Mouse (Mus musculus): ENCODE data around the gene Thbs3. TPM values are rescaled to one million over a fixed set of nuclear protein-coding genes. Genes with fewer than 3 reads are reported as not detected.

The Thbs3 gene
- polyA plus RNA-seq, 1 experiment from 2014 or later = 82.2 TPM

DNA sequence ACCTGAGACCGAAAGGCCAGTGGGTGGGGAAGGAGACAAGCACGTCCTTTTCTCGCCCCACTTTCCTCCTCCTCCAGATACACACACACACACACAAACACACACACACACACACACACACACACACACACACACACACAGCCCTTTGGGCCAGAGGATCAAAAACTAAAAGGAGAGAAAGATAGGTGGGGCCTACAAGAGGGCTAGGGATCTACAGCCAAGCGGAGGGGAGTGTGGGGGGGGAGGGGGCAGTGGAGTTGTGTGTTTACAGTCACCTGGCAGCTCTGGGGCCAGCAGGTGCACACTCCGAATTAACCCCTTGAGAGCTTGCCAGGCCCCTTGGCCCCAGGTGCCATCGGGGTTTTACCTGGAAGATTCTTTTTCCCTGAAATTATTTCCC is 17.6 kb downstream of the Thbs3 start:
- DNase-seq (ENCODE audit: low spot score) = no peak
- H3K4me1 ChIP-seq = peaks cover 26% of the 10 kb centered on the region
- H3K27ac ChIP-seq (replicated peaks) = no peak overlapping the region
- 73% methylated on average over 6 of the region's 6 CpGs for WGBS
- H3K36me3 ChIP-seq = peaks cover 49% of the 10 kb centered on the region
- H3K9me3 ChIP-seq (replicated peaks) = no peaks in the 10 kb centered on the region
- H3K4me3 ChIP-seq = no peak overlapping the region
- H3K27me3 ChIP-seq (ENCODE audit: low read depth, poor library complexity, severe bottlenecking) = peaks cover 33% of the 10 kb centered on the region

DNA sequence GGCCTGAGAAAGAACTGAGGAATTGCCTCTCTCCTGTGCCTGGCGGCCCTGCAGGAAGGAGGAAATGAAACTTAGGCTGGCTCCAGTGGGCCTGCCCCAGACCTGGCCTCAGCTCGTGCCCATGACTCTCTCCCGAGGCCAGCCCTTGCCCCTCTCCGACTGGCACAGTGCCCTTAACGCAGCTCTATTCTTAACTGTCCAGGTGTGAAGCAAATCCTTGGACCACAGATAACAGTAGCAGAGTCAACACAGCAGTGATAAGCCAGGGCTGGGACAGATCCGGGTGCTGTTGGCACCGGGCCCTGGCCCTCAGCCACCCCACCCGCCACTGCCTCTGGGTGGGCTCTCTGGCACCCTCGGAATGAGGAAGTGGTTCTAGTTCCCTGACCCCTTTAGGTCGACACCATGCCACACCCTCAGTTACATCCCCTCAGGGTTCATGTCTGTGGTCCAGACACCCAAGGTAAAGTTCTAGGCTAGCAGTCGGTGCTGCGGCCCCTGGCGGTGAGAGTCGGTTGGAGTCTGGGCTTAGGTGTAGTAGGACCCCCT is 18.7 kb downstream of the Thbs3 start:
- H3K27me3 ChIP-seq (ENCODE audit: low read depth, poor library complexity, severe bottlenecking) = peaks cover 32% of the 10 kb centered on the region
- no peaks in the 10 kb centered on the region for H3K9me3 ChIP-seq (replicated peaks)
- peaks cover 21% of the 10 kb centered on the region for H3K4me1 ChIP-seq
- H3K4me3 ChIP-seq = no peak overlapping the region
- WGBS = 87% methylated on average over 14 of the region's 14 CpGs
- H3K36me3 ChIP-seq = peaks cover 59% of the 10 kb centered on the region
- H3K27ac ChIP-seq (replicated peaks) = 0 out of 2 replicates have a peak overlapping the region, but pooled peaks have one; percentile 25
- no peak for DNase-seq (ENCODE audit: low spot score)

DNA sequence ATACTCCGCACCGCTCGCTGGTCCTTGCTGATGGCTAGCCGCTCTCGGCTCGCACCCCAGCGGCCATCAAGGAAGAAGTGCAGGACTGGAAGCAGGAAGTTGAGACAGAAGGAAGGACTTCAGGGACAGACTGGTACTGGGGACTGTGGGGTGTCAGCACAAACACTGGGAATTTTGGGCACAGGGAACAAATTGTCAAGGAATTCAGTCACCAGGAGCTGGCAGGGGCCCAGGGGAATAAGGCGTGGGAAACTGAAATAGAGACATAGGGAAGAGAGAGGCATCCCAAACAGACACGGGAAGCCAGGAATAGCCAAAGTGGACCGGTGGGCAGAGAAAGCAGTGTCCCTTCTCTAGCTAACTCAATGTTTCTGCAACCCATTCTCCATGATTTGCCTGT is 21.5 kb downstream of the Thbs3 start:
- Histone ChIP-seq H3K27ac (replicated peaks) (no peak overlapping the region), H3K9me3 (replicated peaks) (no peaks in the 10 kb centered on the region), H3K27me3 (ENCODE audit: low read depth, poor library complexity, severe bottlenecking) (peaks cover 4% of the 10 kb centered on the region; the same call in 1 of the 2 replicates), H3K4me3 (no peak overlapping the region), H3K36me3 (peaks cover 54% of the 10 kb centered on the region), H3K4me1 (peaks cover 14% of the 10 kb centered on the region; the same call in 1 of the 2 replicates)
- DNase-seq (ENCODE audit: low spot score) = no peak
- 91% methylated on average over 10 of the region's 10 CpGs for WGBS

DNA sequence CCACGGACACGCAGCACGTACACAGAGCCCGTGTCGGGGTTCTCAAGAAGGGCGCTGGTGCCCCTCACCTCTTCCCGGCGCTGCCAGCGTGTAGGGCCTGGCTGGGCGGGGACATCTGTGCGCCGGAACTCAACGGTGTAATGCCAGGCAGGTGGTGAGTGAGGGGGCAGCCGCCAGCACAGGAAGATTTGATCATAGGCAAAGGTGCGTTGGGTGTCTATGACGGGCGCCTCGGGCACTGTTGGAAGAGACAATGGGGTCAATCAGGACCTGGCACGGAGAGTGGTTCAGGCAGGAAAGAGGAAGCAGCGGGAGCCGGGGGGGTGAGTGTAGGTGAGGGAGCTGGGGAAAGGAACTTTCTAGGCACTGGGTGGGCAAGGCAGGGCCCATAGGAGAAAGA is 22.7 kb downstream of the Thbs3 start:
- no peaks in the 10 kb centered on the region for H3K9me3 ChIP-seq (replicated peaks)
- H3K4me3 ChIP-seq = no peak overlapping the region
- H3K27ac ChIP-seq (replicated peaks) = peak overlapping the region; percentile 42
- H3K4me1 ChIP-seq = peaks cover 7% of the 10 kb centered on the region
- H3K36me3 ChIP-seq = peaks cover 60% of the 10 kb centered on the region
- WGBS = 95% methylated on average over 21 of the region's 21 CpGs
- H3K27me3 ChIP-seq (ENCODE audit: low read depth, poor library complexity, severe bottlenecking) = no peaks in the 10 kb centered on the region; the same call in 1 of the 2 replicates
- DNase-seq (ENCODE audit: low spot score) = no peak

DNA sequence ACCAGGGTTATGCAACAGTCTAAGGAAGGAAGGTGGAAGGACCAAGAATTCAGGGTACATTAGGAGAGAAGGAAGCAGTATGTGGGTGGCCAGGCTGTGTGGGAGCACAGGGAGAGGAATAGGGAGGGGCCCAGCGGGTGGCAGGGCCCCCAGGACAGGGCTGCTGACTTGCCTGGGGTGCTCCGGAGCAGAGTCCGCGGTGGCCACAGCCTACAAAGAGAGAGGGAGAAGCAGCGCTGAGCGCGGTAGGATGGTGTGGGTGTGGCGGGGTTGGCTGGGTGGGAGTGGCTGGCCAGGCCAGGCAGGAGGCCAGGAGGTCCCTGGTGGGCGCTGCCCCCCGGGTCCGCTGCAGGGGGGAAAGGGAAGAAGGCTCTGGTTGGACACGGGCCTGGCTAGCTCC is 23.5 kb downstream of the Thbs3 start:
- WGBS = 79% methylated on average over 12 of the region's 12 CpGs
- peaks cover 11% of the 10 kb centered on the region for H3K4me1 ChIP-seq
- no peak overlapping the region for H3K27ac ChIP-seq (replicated peaks)
- H3K27me3 ChIP-seq (ENCODE audit: low read depth, poor library complexity, severe bottlenecking) = peaks cover 3% of the 10 kb centered on the region
- no peak overlapping the region for H3K4me3 ChIP-seq
- peaks cover 57% of the 10 kb centered on the region for H3K36me3 ChIP-seq
- no peaks in the 10 kb centered on the region for H3K9me3 ChIP-seq (replicated peaks)
- no peak for DNase-seq (ENCODE audit: low spot score)

DNA sequence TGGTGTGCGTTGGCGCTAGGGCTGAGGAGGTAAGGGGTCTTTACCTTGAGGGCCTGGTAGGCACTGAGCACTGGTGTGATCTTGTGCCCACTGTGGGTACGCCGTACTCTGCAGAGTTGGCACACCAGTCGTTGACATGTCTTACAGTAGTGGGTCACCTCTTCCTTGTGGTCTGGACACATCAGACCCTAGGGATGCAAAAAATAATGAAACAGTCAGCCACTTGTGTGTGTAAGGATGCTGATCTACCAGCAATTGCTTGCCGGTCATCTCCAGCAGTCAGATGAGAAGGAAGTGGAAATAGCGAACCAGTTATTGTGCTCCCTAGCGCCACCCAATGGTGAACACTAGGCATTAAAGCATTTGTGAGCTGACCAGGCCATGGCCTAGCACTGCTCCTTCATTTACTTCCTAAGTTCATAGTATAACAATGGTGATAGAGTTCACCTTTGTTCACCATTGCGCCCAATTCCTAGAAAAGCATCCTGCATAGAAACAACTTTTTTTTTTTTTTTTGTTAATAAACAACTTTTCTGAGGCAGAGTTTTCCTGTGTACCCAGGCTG is 27.4 kb downstream of the Thbs3 start:
- peak; percentile 64 for DNase-seq (ENCODE audit: low spot score)
- Histone ChIP-seq H3K27me3 (ENCODE audit: low read depth, poor library complexity, severe bottlenecking) (peaks cover 28% of the 10 kb centered on the region), H3K27ac (replicated peaks) (no peak overlapping the region), H3K4me1 (peaks cover 49% of the 10 kb centered on the region), H3K4me3 (no peak overlapping the region), H3K36me3 (peaks cover 25% of the 10 kb centered on the region), H3K9me3 (replicated peaks) (no peaks in the 10 kb centered on the region)
- 74% methylated on average over 9 of the region's 9 CpGs for WGBS

DNA sequence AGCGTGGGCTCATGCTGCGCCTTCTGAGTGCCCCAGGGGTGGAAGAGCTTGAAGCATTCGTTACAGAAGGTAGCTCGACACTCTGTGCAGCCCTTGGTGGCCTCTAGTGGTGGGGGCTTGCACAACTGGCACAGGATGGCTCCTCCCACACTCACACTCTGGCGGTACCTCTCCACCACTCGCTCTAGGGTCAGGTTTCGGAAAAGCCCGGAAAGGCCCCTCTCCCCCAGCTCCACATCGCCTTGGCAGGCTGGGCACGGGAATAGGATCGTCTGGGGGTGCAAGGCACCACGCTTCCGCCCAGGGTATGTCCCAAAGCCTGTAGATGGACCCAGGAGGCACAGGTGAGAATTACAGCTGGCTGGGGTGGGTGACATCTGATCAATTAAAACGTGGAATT is 28.6 kb downstream of the Thbs3 start:
- Histone ChIP-seq H3K27ac (replicated peaks) (peak overlapping the region; percentile 93; the same call in 1 of the 2 replicates), H3K27me3 (ENCODE audit: low read depth, poor library complexity, severe bottlenecking) (peaks cover 28% of the 10 kb centered on the region), H3K36me3 (peaks cover 25% of the 10 kb centered on the region), H3K4me1 (peaks cover 51% of the 10 kb centered on the region), H3K4me3 (peak overlapping the region; percentile 86), H3K9me3 (replicated peaks) (no peaks in the 10 kb centered on the region)
- WGBS = 8% methylated on average over 14 of the region's 14 CpGs
- DNase-seq (ENCODE audit: low spot score) = peak; percentile 58

DNA sequence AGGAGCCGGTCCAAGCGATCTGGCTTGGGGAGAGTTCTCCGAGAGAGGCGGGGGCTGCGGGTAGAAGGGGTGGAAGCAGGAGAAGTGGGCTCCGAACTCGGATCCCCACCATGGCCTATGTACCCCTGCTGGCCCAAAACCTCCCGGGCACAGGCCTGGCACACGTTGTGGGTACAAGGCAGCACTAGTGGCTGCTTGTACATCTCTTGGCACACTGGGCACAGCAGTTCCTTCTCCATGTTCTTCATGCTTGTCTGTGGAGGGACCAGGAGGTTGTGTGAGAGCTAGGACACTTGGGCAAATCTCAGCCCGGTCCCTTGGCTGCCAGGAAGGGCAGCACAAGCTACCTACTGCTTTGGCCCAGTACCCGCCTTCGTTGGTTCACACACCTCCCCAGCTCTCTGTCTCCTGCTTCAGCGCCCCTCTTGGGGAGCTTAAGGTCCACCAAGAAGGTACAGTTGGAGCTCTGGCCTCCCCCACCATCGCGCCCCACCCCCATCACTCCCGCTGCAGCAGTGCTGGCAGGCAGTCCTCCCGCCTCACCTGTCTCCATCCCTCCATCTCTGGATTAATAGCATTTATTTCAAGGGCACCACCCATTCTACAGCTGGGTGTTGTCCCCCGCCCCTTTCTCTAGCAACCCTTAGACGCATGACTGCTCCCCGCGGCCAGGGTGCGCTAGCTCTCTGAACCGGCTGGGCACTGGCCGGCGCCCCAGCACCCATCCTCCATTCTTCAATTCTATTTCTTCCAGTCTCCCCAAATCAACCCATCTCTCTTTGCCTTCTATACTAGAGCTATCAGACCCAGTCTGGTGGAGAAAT is 29.4 kb downstream of the Thbs3 start:
- Histone ChIP-seq H3K4me1 (peaks cover 50% of the 10 kb centered on the region), H3K27ac (replicated peaks) (peak overlapping the region; percentile 93), H3K9me3 (replicated peaks) (no peaks in the 10 kb centered on the region), H3K4me3 (peak overlapping the region; percentile 86), H3K36me3 (peaks cover 26% of the 10 kb centered on the region), H3K27me3 (ENCODE audit: low read depth, poor library complexity, severe bottlenecking) (peaks cover 28% of the 10 kb centered on the region)
- WGBS = 11% methylated on average over 25 of the region's 25 CpGs
- no peak for DNase-seq (ENCODE audit: low spot score)

DNA sequence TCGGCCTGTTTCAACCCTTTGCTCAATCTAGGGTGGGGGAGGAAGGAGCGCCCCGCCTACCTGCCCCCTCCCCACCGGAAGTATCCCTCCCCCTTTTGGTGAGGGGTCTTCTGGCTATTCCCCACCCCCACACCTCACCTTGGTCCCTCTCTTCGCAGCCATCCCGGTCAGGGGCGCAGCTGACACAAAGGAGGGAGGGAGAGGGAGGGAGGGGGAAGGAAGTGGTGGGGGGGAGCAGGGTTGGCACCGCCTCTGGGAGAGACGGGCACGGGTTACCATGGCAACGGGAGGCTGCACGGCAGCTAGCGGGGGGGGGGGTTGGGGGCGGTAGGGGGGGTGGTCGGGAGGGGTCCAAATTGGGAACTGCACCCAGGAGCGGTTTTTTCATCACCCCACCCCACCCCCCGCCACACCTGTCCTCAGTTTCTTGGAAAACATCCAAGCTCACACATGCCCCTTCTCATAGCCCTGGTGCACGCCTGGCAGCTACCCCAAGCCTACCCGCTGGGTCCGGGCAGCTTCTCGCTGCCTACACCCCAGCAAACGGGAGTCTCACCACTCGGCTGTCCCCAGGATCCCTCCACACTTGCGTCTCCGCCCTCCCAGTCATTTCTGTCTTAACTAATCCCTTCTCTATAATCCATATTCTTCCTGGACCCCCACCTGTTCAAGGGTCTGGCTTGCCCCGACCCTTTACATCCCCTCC is 30.2 kb downstream of the Thbs3 start:
- peaks cover 30% of the 10 kb centered on the region for H3K36me3 ChIP-seq

DNA sequence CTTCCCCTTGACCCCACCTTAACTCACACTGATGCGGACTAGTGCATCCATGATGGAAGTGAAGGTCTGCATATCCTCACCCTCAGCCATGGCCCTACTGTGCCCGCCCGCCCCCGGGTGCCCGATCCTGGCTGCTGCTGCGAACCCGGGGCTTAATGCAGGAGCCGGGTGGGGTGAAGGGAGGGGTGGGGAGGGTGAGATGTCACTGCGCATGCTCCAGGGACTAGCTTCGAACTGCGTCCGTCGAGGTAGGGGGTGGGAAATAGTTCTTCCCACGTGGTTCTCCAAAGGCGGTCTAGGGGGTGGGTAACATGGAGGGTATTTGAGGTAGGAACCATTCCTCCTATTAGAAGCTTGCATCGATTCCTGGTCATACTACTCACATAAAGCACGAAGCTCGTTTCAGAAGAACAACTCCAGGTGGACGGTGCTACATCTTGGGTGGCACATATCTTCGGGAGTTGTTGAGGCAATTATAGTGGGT is 30.8 kb downstream of the Thbs3 start, which contains the start of gene Krtcap2:
Gene Krtcap2, plus strand, starts transcription at position 279 of the 484 bp plus-strand sequence.
- peaks cover 30% of the 10 kb centered on the region for H3K36me3 ChIP-seq
- WGBS = 4% methylated on average over 20 of the region's 20 CpGs
- H3K27ac ChIP-seq (replicated peaks) = peak within 1 kb of the TSS; percentile 93
- no peaks in the 10 kb centered on the region for H3K9me3 ChIP-seq (replicated peaks)
- peaks cover 36% of the 10 kb centered on the region for H3K27me3 ChIP-seq (ENCODE audit: low read depth, poor library complexity, severe bottlenecking)
- peak; percentile 58 for DNase-seq (ENCODE audit: low spot score)
- H3K4me1 ChIP-seq = peaks cover 59% of the 10 kb centered on the region
- peak within 1 kb of the TSS; percentile 86 for H3K4me3 ChIP-seq

More for the DNA sequence above, 30.2 kb downstream of the Thbs3 start:
- peak; percentile 67 for DNase-seq (ENCODE audit: low spot score)
- under 1% methylated on average over 23 of the region's 26 CpGs for WGBS
- Histone ChIP-seq H3K4me3 (peak overlapping the region; percentile 86), H3K9me3 (replicated peaks) (no peaks in the 10 kb centered on the region), H3K27me3 (ENCODE audit: low read depth, poor library complexity, severe bottlenecking) (peaks cover 35% of the 10 kb centered on the region), H3K27ac (replicated peaks) (peak overlapping the region; percentile 93), H3K4me1 (peaks cover 53% of the 10 kb centered on the region)

DNA sequence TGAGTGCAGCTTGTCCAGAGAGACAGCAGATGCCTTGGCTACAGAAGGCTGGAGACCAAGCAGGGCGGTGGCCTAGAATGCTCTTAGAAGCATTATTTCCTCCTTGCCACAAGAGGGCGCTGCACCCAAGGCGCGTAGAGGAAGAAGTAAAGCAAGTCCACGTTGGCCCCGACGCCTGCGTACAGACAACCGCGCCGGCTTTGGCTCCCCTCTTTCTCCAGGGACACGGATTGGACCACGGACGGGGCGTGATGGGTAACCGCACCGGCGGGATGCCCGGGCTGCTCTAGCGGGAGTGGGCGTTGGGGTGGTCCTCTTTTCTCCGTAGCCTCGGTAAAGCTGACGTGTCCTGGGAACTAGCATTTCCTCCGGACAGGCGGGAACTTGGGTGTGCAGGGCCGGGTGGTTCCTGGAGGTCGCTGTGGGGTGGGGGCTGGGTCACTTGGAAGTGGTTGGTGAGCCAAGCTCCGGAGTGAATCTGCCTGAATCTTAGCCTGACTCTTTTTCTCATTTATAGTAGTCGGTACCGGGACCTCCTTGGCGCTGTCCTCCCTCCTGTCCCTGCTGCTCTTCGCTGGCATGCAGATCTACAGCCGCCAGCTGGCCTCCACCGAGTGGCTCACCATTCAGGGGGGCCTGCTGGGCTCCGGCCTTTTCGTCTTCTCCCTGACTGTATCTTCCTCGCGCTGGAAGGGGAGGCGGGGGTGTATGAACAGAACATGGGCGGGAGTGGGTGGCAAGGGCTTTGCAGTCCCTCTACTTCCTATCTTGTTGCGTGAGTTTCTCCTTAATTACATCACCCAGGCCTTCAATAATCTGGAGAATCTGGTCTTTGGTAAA is 31.5 kb downstream of the Thbs3 start, which contains the start of gene Trim46:
Gene Trim46, minus strand, starts transcription at position 49 of the 840 bp plus-strand sequence.
- Histone ChIP-seq H3K27me3 (ENCODE audit: low read depth, poor library complexity, severe bottlenecking) (peaks cover 42% of the 10 kb centered on the region), H3K36me3 (peaks cover 30% of the 10 kb centered on the region), H3K9me3 (replicated peaks) (no peaks in the 10 kb centered on the region), H3K27ac (replicated peaks) (peak within 1 kb of the TSS; percentile 93), H3K4me1 (peaks cover 66% of the 10 kb centered on the region), H3K4me3 (peak within 1 kb of the TSS; percentile 86)
- WGBS = 1% methylated on average over 42 of the region's 42 CpGs
- DNase-seq (ENCODE audit: low spot score) = peak; percentile 92
